ENCODE assay signal across 10 mouse cellular contexts in genomic region chr2:125303764-125304384, GRCm38 (mm10). TPM values are rescaled to one million over a fixed set of nuclear protein-coding genes. Genes with fewer than 3 reads are reported as not detected.
DNase-seq lines count a peak whose midpoint lies in the region; ATAC-seq lines count a peak whose summit lies in the region.
"Had no signal": no experiment of that assay in that cellular context is flagged by ENCODE, and none has a peak within 500 bp of the region (broad histone marks: within the 10 kb centered on the region; RNA-seq: fewer than 3 reads in every experiment).

No protein-coding gene starts in this region.

- no peak for ATAC-seq in inflammation-experienced regulatory T-cells, adult 6 months
- ATAC-seq in forebrain, embryonic 16.5 days = no peak
- ATAC-seq in hindbrain, embryonic 11.5 days (ENCODE audit: low FRiP score) = no peak

- no peak overlapping the region for H3K4me3 ChIP-seq in brown adipose tissue, adult 24 weeks (ENCODE audit: insufficient read depth, low read depth, low read length)
- H3K4me3 ChIP-seq in forebrain, embryonic 16.5 days (replicated peaks; ENCODE audit: low read length) = no peak overlapping the region
- no peak overlapping the region for H3K4me3 ChIP-seq in hindbrain, embryonic 11.5 days (ENCODE audit: low read depth, low read length)
- H3K4me3 ChIP-seq: erythroblast, embryonic 14.5 days; heart, embryonic 13.5 days had no signal

- no peaks in the 10 kb centered on the region for H3K9me3 ChIP-seq in forebrain, embryonic 16.5 days (ENCODE audit: control insufficient read depth, low read length)
- H3K9me3 ChIP-seq in hindbrain, embryonic 11.5 days (ENCODE audit: control insufficient read depth, low read length) = no peaks in the 10 kb centered on the region
- H3K9me3 ChIP-seq: heart, embryonic 13.5 days had no signal

- H3K9ac ChIP-seq in forebrain, embryonic 16.5 days (replicated peaks; ENCODE audit: low read depth, low read length) = no peak overlapping the region
- no peak overlapping the region for H3K9ac ChIP-seq in hindbrain, embryonic 11.5 days (ENCODE audit: low read depth, low read length)
- H3K9ac ChIP-seq: heart, embryonic 13.5 days had no signal

- peak; percentile 26 to 32 for DNase-seq in kidney, postnatal 4 days
- no peak for DNase-seq in kidney, adult 18-20 months
- DNase-seq in 3134 (ENCODE audit: extremely low read depth, insufficient read length, low spot score) (peak; percentile 70), 3T3-L1 (ENCODE audit: low read depth, low spot score) (peak; percentile 88)
- no peak for DNase-seq in hindbrain, embryonic 11.5 days (ENCODE audit: low spot score)

- WGBS in forebrain, embryonic 16.5 days = 82% methylated on average over 5 of the region's 5 CpGs
- 77% methylated on average over 5 of the region's 5 CpGs for WGBS in hindbrain, embryonic 11.5 days

- no peak overlapping the region for H3K4me2 ChIP-seq in forebrain, embryonic 16.5 days (ENCODE audit: low read length)
- no peak overlapping the region for H3K4me2 ChIP-seq in hindbrain, embryonic 11.5 days (replicated peaks; ENCODE audit: low read depth, low read length)
- H3K4me2 ChIP-seq: heart, embryonic 13.5 days had no signal

- peaks cover 2% of the 10 kb centered on the region; the same call in 1 of the 2 replicates for H3K4me1 ChIP-seq in brown adipose tissue, adult 24 weeks (ENCODE audit: control insufficient read depth, insufficient read depth, insufficient read length, low read length)
- H3K4me1 ChIP-seq in forebrain, embryonic 16.5 days (replicated peaks; ENCODE audit: control insufficient read depth, insufficient read depth, low read length) = no peaks in the 10 kb centered on the region
- no peaks in the 10 kb centered on the region for H3K4me1 ChIP-seq in hindbrain, embryonic 11.5 days (replicated peaks; ENCODE audit: control insufficient read depth, insufficient read depth, low read length)
- H3K4me1 ChIP-seq: heart, embryonic 13.5 days had no signal

- no peaks in the 10 kb centered on the region; the same call in 1 of the 2 replicates for H3K36me3 ChIP-seq in forebrain, embryonic 16.5 days (ENCODE audit: control insufficient read depth, insufficient read depth)
- H3K36me3 ChIP-seq in hindbrain, embryonic 11.5 days (ENCODE audit: control insufficient read depth, insufficient read depth, low read length) = no peaks in the 10 kb centered on the region

- H3K27me3 ChIP-seq in forebrain, embryonic 16.5 days (replicated peaks; ENCODE audit: control insufficient read depth, insufficient read depth, low read length) = no peaks in the 10 kb centered on the region
- no peaks in the 10 kb centered on the region for H3K27me3 ChIP-seq in hindbrain, embryonic 11.5 days (ENCODE audit: control insufficient read depth, insufficient read depth, low read length)
- H3K27me3 ChIP-seq: heart, embryonic 13.5 days had no signal

- H3K27ac ChIP-seq in brown adipose tissue, adult 24 weeks (replicated peaks; ENCODE audit: low read depth, low read length) = peak overlapping the region; percentile 63; the same call in 1 of the 2 replicates
- H3K27ac ChIP-seq in forebrain, embryonic 16.5 days (ENCODE audit: low read length) = no peak overlapping the region
- no peak overlapping the region for H3K27ac ChIP-seq in hindbrain, embryonic 11.5 days (ENCODE audit: low read depth, low read length)
- H3K27ac ChIP-seq: heart, embryonic 13.5 days had no signal

RNA-seq across cellular contexts. Expression of gene Dut, which starts 56.9 kb away (rescaled TPM):
- polyA plus RNA-seq in brown adipose tissue, adult 24 weeks (2012; ENCODE audit: insufficient read depth, insufficient read length, missing spikeins) = 23.9 and 24.4 TPM in 2 replicates
- 100 to 1,000 TPM in 1 of 3 experiments, 10 to 100 TPM in 2; 40.9 to 169 (median 51.5) TPM for polyA plus RNA-seq in inflammation-experienced regulatory T-cells, adult 6 months (2017; shearing (Covaris generic))
- polyA plus RNA-seq in forebrain, embryonic 16.5 days (2015; fragmentation: Nextera tagmentation; extraction: Ambion mirVana) = 87.9 and 91.3 TPM in 2 replicates
- polyA plus RNA-seq in hindbrain, embryonic 11.5 days (2014; fragmentation: Nextera tagmentation; extraction: Ambion mirVana) = 176 and 187 TPM in 2 replicates

Comparison
In these comparisons a context has a peak if more than half of its experiments do, and no peak if none do; other contexts are left out.
1. DNase-seq: peak in kidney, postnatal 4 days (2 of 2), 3134 (single experiment) and 3T3-L1 (single experiment); none in kidney, adult 18-20 months (single experiment) and hindbrain, embryonic 11.5 days (single experiment).